ENCODE assay signal across 8 mouse cellular contexts in genomic region chr3:68608848-68609497, GRCm38 (mm10).
DNase-seq lines count a peak whose midpoint lies in the region; ATAC-seq and TF ChIP-seq lines count a peak whose summit lies in the region.

No protein-coding gene starts in this region.

- TF ChIP-seq POLR2A in heart, adult 2 months (IDR thresholded peaks at IDR 0.05; ENCODE audit: insufficient read depth, low read depth, low read length): no peak
- TF ChIP-seq POLR2A in embryonic fibroblast, embryonic 13.5 days (IDR thresholded peaks at IDR 0.05; ENCODE audit: low read depth, low read length): no peak

- TF ChIP-seq EP300 in heart, adult 2 months (IDR thresholded peaks at IDR 0.05; ENCODE audit: insufficient read depth, low read depth, low read length): no peak

- no peak overlapping the region for H3K9ac ChIP-seq in heart, adult 2 months (ENCODE audit: low read depth, low read length)
- H3K9ac ChIP-seq in intestine, postnatal 0 days (ENCODE audit: low read depth, low read length): no peak overlapping the region

- H3K9me3 ChIP-seq in intestine, postnatal 0 days (ENCODE audit: control insufficient read depth): no peaks in the 10 kb centered on the region

- DNase-seq in heart, adult 2 months: peak in 1 of 2 experiments; percentile 41
- DNase-seq in heart, postnatal 25 days (ENCODE audit: low spot score): no peak
- DNase-seq in Muller cell, postnatal 12 days (ENCODE audit: inconsistent ontology term): peak; percentile 84
- peak; percentile 90 to 92 for DNase-seq in left cerebral cortex, adult 9 months (ENCODE audit: low spot score in 2 of 2)
- no peak for DNase-seq in spleen, postnatal 10 days (ENCODE audit: low spot score in 2 of 2)
- no peak for DNase-seq in spleen, postnatal 36 days (ENCODE audit: low spot score in 2 of 2)

- no peak for TF ChIP-seq CTCF in heart, adult 2 months (IDR thresholded peaks at IDR 0.05)
- no peak for TF ChIP-seq CTCF in embryonic fibroblast, embryonic 13.5 days (IDR thresholded peaks at IDR 0.05; ENCODE audit: borderline replicate concordance, insufficient read depth, low read length)
- TF ChIP-seq CTCF in intestine, postnatal 0 days (IDR thresholded peaks at IDR 0.05; ENCODE audit: low read depth): no peak

- no peak overlapping the region for H3K4me2 ChIP-seq in intestine, postnatal 0 days (replicated peaks; ENCODE audit: low read depth)

- intact Hi-C loops in heart, adult 2 months (cut with DNase I): loop anchor here (5.0 kb wide), 1 partner anchor 47 kb away; no protein-coding TSS in a partner anchor
- intact Hi-C loops in heart, postnatal 25 days (cut with DNase I): no loop called here

- peaks cover 7% of the 10 kb centered on the region; the same call in 1 of the 2 replicates for H3K4me1 ChIP-seq in heart, adult 2 months (ENCODE audit: control insufficient read depth, insufficient read depth, low read length)
- H3K4me1 ChIP-seq in embryonic fibroblast, embryonic 13.5 days (ENCODE audit: control insufficient read depth, insufficient read depth, low read length): peaks cover 11% of the 10 kb centered on the region
- no peaks in the 10 kb centered on the region for H3K4me1 ChIP-seq in intestine, postnatal 0 days (replicated peaks; ENCODE audit: control insufficient read depth, insufficient read depth, low read length)

- ATAC-seq in intestine, postnatal 0 days: no peak

- WGBS in heart, adult 2 months: 67% methylated on average over 19 of the region's 19 CpGs
- WGBS in intestine, postnatal 0 days: 78% methylated on average over 19 of the region's 19 CpGs

- no peak overlapping the region for H3K4me3 ChIP-seq in heart, adult 2 months
- H3K4me3 ChIP-seq in embryonic fibroblast, embryonic 13.5 days (ENCODE audit: insufficient read depth, low read length): no peak overlapping the region
- H3K4me3 ChIP-seq in intestine, postnatal 0 days (ENCODE audit: low read depth, low read length): no peak overlapping the region

- peak overlapping the region; percentile 43 for H3K27ac ChIP-seq in heart, adult 2 months
- peak overlapping the region; percentile 43 for H3K27ac ChIP-seq in embryonic fibroblast, embryonic 13.5 days (ENCODE audit: insufficient read depth, low read length)
- no peak overlapping the region for H3K27ac ChIP-seq in intestine, postnatal 0 days (ENCODE audit: low read depth, low read length)

- no peaks in the 10 kb centered on the region for H3K27me3 ChIP-seq in heart, adult 2 months (ENCODE audit: control insufficient read depth, insufficient read depth, low read length)
- no peaks in the 10 kb centered on the region for H3K27me3 ChIP-seq in intestine, postnatal 0 days (replicated peaks; ENCODE audit: control insufficient read depth, insufficient read depth, low read length)

- H3K79me2 ChIP-seq in heart, adult 2 months (replicated peaks; ENCODE audit: control insufficient read depth, insufficient read depth, low read length): peaks cover 2% of the 10 kb centered on the region

- peaks cover 9% of the 10 kb centered on the region for H3K36me3 ChIP-seq in heart, adult 2 months (ENCODE audit: control insufficient read depth, insufficient read depth, low read length)
- H3K36me3 ChIP-seq in intestine, postnatal 0 days (ENCODE audit: control insufficient read depth, insufficient read depth): no peaks in the 10 kb centered on the region

Comparison
In these comparisons a context has a peak if more than half of its experiments do, and no peak if none do; other contexts are left out.
1. DNase-seq: peak in Muller cell, postnatal 12 days (single experiment) and left cerebral cortex, adult 9 months (2 of 2); none in heart, postnatal 25 days (single experiment), spleen, postnatal 10 days (0 of 2) and spleen, postnatal 36 days (0 of 2).